Mouse (Mus musculus): ENCODE data around the gene Fbxl17. TPM values are rescaled to one million over a fixed set of nuclear protein-coding genes. Genes with fewer than 3 reads are reported as not detected.
A peak's percentile ranks its signal among the peaks of the same experiment; 100 is the strongest.

Gene Fbxl17
- polyA plus RNA-seq, 1 experiment from 2014 or later, result 8.9 TPM

DNA sequence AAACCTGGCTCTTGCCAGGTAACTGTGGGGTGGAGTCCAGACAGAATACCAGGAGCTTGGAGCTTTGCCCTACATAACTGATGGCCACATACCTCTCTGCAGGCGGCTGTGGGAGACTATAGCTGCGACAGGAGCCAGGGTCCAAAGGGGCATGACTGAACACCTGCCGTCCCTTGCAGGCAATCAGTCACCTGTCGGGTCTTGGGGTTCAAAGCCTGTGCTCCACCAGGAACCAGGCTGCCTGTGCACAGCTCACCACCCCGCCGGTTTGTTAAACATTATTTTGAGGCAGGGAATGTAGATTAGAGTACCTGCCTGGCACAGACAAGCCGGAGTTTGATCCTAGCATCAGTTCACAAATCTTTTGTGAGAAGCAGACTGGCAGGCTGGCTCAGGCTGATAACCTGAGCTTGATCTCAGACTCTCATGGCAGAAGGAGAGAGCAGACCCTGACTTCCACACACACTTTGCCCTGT lies 253.6 kb downstream of the Fbxl17 start:
- Histone ChIP-seq H3K9ac (ENCODE audit: low read length) (no peak overlapping the region), H3K4me1 (ENCODE audit: control insufficient read depth, insufficient read depth, low read length) (no peaks in the 10 kb centered on the region), H3K36me3 (ENCODE audit: control insufficient read depth, insufficient read depth, low read length) (no peaks in the 10 kb centered on the region), H3K9me3 (replicated peaks; ENCODE audit: control insufficient read depth, low read length) (0 out of 2 replicates have a peak, but pooled peaks cover 3% of the 10 kb centered on the region), H3K4me3 (ENCODE audit: low read depth, low read length) (no peak overlapping the region), H3K27me3 (replicated peaks; ENCODE audit: control insufficient read depth, insufficient read depth, low read length) (no peaks in the 10 kb centered on the region), H3K4me2 (ENCODE audit: low read length) (no peak overlapping the region), H3K27ac (ENCODE audit: low read depth, low read length) (no peak overlapping the region)
- DNase-seq (ENCODE audit: low spot score) (no peak), ATAC-seq (no peak)
- WGBS, result 88% methylated on average over 7 of the region's 7 CpGs

DNA sequence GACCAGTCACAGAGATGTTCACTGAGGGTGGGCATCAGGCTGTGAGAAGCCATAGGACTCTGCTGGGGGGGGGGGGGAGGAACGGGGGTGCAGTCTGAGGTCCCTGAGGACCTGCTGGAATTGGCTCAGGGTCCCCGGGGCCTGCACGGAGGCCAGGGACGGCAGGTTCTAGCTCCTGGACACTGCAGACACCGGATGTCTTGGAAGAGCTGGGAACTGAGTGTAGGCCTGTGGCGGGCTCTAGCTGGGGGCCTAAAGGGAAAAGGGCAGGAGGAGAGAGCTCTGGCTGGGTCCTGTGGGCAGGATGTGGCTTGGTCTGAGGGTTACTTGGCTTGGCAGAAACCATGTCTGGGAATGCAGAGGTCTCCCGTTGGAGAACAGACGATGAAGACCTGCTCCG lies 254.3 kb downstream of the Fbxl17 start:
- Histone ChIP-seq H3K4me1 (ENCODE audit: control insufficient read depth, insufficient read depth, low read length) (no peaks in the 10 kb centered on the region), H3K27ac (ENCODE audit: low read depth, low read length) (no peak overlapping the region), H3K4me3 (ENCODE audit: low read depth, low read length) (no peak overlapping the region), H3K4me2 (ENCODE audit: low read length) (no peak overlapping the region), H3K9me3 (replicated peaks; ENCODE audit: control insufficient read depth, low read length) (0 out of 2 replicates have a peak, but pooled peaks cover 3% of the 10 kb centered on the region), H3K9ac (ENCODE audit: low read length) (no peak overlapping the region), H3K27me3 (replicated peaks; ENCODE audit: control insufficient read depth, insufficient read depth, low read length) (no peaks in the 10 kb centered on the region), H3K36me3 (ENCODE audit: control insufficient read depth, insufficient read depth, low read length) (no peaks in the 10 kb centered on the region)
- ATAC-seq, result no peak
- 98% methylated on average over 9 of the region's 9 CpGs for WGBS
- no peak for DNase-seq (ENCODE audit: low spot score)

DNA sequence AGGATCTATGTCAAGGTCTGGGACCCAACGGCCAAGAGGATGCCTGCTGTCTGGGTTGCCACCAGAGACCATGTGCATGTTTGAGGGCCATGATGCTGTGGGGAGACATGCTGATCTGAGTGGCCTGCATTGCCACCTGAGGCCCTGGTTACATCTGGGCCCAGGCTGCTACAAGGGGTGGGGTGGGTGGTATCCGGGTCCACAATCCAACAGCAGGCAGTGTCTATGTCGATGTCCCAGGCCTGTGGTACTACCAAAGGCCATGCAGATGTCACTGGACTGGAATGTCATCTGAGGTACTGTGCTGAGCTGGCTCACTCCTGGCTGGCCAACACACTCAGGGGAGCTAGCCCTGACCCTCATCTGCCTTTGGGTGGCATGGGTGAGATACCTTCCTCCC lies 257.1 kb downstream of the Fbxl17 start:
- Histone ChIP-seq H3K27me3 (replicated peaks; ENCODE audit: control insufficient read depth, insufficient read depth, low read length) (no peaks in the 10 kb centered on the region), H3K4me2 (ENCODE audit: low read length) (no peak overlapping the region), H3K4me3 (ENCODE audit: low read depth, low read length) (no peak overlapping the region), H3K27ac (ENCODE audit: low read depth, low read length) (no peak overlapping the region), H3K36me3 (ENCODE audit: control insufficient read depth, insufficient read depth, low read length) (no peaks in the 10 kb centered on the region), H3K9ac (ENCODE audit: low read length) (no peak overlapping the region), H3K4me1 (ENCODE audit: control insufficient read depth, insufficient read depth, low read length) (no peaks in the 10 kb centered on the region), H3K9me3 (replicated peaks; ENCODE audit: control insufficient read depth, low read length) (0 out of 2 replicates have a peak, but pooled peaks cover 3% of the 10 kb centered on the region)
- WGBS, result 97% methylated on average over 3 of the region's 3 CpGs
- DNase-seq (ENCODE audit: low spot score), result no peak
- ATAC-seq, result no peak

DNA sequence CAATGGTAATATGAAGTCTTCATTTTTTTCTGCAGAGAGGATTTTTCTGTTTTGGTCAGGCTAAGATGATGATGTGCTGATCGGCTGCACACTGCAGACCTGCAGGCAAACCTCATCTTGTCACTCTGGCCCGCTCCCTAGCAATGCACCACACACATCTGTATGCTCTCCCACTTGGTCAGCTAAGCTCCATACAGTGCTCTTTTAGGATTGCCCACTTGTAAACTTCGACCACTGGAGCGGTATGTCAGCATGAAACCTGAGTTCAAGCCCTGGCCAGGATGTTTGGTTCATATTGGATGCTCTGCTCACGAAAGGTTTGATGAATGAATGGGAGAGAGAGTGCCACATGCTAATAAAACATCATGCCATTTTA lies 259.1 kb downstream of the Fbxl17 start:
- Histone ChIP-seq H3K4me2 (ENCODE audit: low read length) (no peak overlapping the region), H3K27me3 (replicated peaks; ENCODE audit: control insufficient read depth, insufficient read depth, low read length) (no peaks in the 10 kb centered on the region), H3K4me1 (ENCODE audit: control insufficient read depth, insufficient read depth, low read length) (no peaks in the 10 kb centered on the region), H3K27ac (ENCODE audit: low read depth, low read length) (no peak overlapping the region), H3K9ac (ENCODE audit: low read length) (no peak overlapping the region), H3K4me3 (ENCODE audit: low read depth, low read length) (no peak overlapping the region), H3K9me3 (replicated peaks; ENCODE audit: control insufficient read depth, low read length) (0 out of 2 replicates have a peak, but pooled peaks cover 3% of the 10 kb centered on the region), H3K36me3 (ENCODE audit: control insufficient read depth, insufficient read depth, low read length) (no peaks in the 10 kb centered on the region)
- 84% methylated on average over 5 of the region's 5 CpGs for WGBS
- ATAC-seq (no peak), DNase-seq (ENCODE audit: low spot score) (no peak)

DNA sequence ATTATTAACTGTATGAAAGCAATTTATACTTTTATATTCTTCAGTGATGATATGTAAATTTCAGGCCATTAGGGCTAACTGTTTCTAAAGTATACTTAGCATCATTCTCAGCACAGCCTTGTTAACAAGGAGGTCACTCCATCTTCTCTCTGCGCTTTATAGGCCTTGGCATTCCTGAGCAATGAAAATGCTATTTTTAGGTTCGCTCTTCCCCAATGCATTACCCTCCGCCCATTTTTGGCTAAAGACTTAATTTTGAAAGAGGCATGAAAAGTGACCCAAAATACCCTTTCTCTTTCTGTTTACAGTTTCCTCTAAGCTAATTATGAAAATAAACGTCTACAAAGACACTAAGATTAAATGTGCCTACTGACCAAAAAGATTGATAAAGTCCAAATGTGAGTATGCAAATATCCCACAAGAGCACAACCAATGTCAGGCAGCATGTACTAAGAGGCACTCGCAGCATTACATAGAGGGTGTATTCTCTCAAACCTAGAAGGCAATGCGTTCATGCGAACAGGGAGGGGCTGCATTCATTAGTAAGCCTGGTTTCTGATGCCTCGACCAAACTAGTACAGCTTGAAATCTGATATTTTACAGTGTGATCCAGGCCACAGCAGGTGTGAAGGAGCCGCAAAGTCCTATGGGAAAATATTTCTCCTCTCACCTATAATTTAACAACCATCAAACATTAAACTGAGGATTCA lies 259.6 kb downstream of the Fbxl17 start:
- 69% methylated on average over 9 of the region's 9 CpGs for WGBS
- H3K27me3 ChIP-seq (replicated peaks; ENCODE audit: control insufficient read depth, insufficient read depth, low read length), result no peaks in the 10 kb centered on the region
- H3K4me2 ChIP-seq (ENCODE audit: low read length), result no peak overlapping the region
- H3K27ac ChIP-seq (ENCODE audit: low read depth, low read length), result no peak overlapping the region
- no peak overlapping the region for H3K9ac ChIP-seq (ENCODE audit: low read length)
- no peaks in the 10 kb centered on the region for H3K36me3 ChIP-seq (ENCODE audit: control insufficient read depth, insufficient read depth, low read length)
- no peak overlapping the region for H3K4me3 ChIP-seq (ENCODE audit: low read depth, low read length)
- ATAC-seq (no peak), DNase-seq (ENCODE audit: low spot score) (no peak)
- no peaks in the 10 kb centered on the region for H3K4me1 ChIP-seq (ENCODE audit: control insufficient read depth, insufficient read depth, low read length)
- 0 out of 2 replicates have a peak, but pooled peaks cover 3% of the 10 kb centered on the region for H3K9me3 ChIP-seq (replicated peaks; ENCODE audit: control insufficient read depth, low read length)

DNA sequence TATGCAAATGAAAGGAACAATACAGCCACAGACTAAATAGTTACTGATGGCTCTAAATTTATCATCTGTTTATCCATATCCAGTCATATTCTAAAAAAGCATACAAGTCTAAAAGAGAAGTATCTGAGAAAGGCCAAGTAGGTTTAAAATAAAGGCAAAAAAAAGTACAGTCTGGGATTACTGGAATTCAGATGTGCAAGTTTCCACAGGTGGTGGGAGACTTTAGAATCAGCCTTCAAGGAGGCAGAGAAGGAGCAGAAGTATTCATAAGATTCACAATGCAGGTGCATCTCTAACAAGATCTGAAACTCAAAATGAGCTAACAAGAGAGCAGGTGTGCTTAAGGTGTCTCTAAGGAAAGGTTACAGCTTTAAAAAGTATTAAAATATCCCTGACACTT lies 263.0 kb downstream of the Fbxl17 start:
- Histone ChIP-seq H3K9ac (ENCODE audit: low read length) (no peak overlapping the region), H3K4me2 (ENCODE audit: low read length) (no peak overlapping the region), H3K27ac (ENCODE audit: low read depth, low read length) (no peak overlapping the region), H3K4me1 (ENCODE audit: control insufficient read depth, insufficient read depth, low read length) (no peaks in the 10 kb centered on the region), H3K9me3 (replicated peaks; ENCODE audit: control insufficient read depth, low read length) (no peaks in the 10 kb centered on the region), H3K36me3 (ENCODE audit: control insufficient read depth, insufficient read depth, low read length) (no peaks in the 10 kb centered on the region), H3K4me3 (ENCODE audit: low read depth, low read length) (no peak overlapping the region), H3K27me3 (replicated peaks; ENCODE audit: control insufficient read depth, insufficient read depth, low read length) (no peaks in the 10 kb centered on the region)
- ATAC-seq, result no peak
- no peak for DNase-seq (ENCODE audit: low spot score)

DNA sequence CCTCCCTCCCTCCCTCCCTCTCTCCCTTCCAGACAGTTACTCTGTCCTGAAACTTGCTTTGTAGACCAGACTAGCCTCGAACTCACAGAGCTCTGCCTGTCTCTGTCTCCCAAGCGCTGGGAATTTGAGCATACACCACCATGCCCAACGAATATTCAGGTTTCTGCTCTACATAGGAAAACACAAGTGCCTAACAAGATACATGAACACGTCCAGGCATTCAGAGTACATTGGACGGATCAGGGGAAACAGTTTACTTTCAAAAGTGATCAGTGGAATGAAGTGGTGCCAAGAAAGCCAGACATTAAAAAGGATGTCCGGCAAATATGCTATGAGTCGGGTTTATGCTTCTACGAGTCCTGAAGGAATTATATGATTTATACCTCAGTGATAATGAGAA lies 263.6 kb downstream of the Fbxl17 start:
- H3K27me3 ChIP-seq (replicated peaks; ENCODE audit: control insufficient read depth, insufficient read depth, low read length), result no peaks in the 10 kb centered on the region
- ATAC-seq (no peak), DNase-seq (ENCODE audit: low spot score) (no peak)
- 83% methylated on average over 8 of the region's 8 CpGs for WGBS
- H3K9me3 ChIP-seq (replicated peaks; ENCODE audit: control insufficient read depth, low read length), result no peaks in the 10 kb centered on the region
- no peaks in the 10 kb centered on the region for H3K4me1 ChIP-seq (ENCODE audit: control insufficient read depth, insufficient read depth, low read length)
- no peak overlapping the region for H3K9ac ChIP-seq (ENCODE audit: low read length)
- H3K27ac ChIP-seq (ENCODE audit: low read depth, low read length), result no peak overlapping the region
- H3K4me2 ChIP-seq (ENCODE audit: low read length), result no peak overlapping the region
- H3K4me3 ChIP-seq (ENCODE audit: low read depth, low read length), result no peak overlapping the region
- H3K36me3 ChIP-seq (ENCODE audit: control insufficient read depth, insufficient read depth, low read length), result no peaks in the 10 kb centered on the region

DNA sequence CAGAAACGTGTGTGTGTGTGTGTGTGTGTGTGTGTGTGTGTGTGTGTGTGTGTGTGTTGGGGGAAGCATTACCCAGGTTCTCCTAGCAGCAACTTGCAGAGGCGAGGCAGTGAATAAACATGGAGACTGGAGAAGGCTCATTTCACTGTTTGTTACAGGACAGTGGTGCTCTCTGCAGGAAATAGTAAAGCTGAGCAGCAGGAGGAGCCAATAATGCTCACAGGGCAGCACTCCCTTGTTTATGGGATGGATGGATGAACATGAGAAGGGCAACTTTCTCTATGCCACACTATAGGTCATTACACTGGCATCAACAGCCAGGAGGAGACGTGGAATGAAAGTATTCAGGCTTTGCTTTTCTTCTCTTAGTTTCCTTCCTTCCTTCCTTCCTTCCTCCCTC lies 264.0 kb downstream of the Fbxl17 start:
- 60% methylated on average over 3 of the region's 3 CpGs for WGBS
- no peak overlapping the region for H3K4me3 ChIP-seq (ENCODE audit: low read depth, low read length)
- H3K36me3 ChIP-seq (ENCODE audit: control insufficient read depth, insufficient read depth, low read length), result no peaks in the 10 kb centered on the region
- H3K4me1 ChIP-seq (ENCODE audit: control insufficient read depth, insufficient read depth, low read length), result no peaks in the 10 kb centered on the region
- no peaks in the 10 kb centered on the region for H3K9me3 ChIP-seq (replicated peaks; ENCODE audit: control insufficient read depth, low read length)
- no peak for DNase-seq (ENCODE audit: low spot score)
- no peak overlapping the region for H3K27ac ChIP-seq (ENCODE audit: low read depth, low read length)
- no peak overlapping the region for H3K9ac ChIP-seq (ENCODE audit: low read length)
- H3K27me3 ChIP-seq (replicated peaks; ENCODE audit: control insufficient read depth, insufficient read depth, low read length), result no peaks in the 10 kb centered on the region
- no peak overlapping the region for H3K4me2 ChIP-seq (ENCODE audit: low read length)
- no peak for ATAC-seq

DNA sequence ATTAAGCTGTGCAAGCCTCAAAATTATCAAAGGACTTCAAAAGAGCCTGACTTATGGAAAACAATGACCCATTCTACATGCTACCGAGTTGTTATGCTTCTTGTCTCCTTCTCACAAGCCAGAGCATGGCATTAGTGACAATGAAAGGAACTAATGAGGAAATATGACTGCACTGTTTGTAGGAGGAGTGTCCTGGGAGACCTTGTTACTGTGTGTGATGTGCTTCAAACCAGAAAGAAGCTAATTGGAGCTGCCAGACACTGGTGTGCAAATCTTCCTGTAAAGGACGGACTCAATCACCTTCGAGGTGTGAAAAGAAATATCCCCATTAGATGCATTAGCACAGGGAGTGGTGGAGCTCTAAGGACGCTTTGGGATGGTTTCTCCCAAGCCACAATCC lies 270.7 kb downstream of the Fbxl17 start:
- H3K4me1 ChIP-seq (ENCODE audit: control insufficient read depth, insufficient read depth, low read length), result peaks cover 5% of the 10 kb centered on the region; the same call in 1 of the 2 replicates
- DNase-seq (ENCODE audit: low spot score) (peak; percentile 25), ATAC-seq (peak; percentile 54; the same call in 1 of the 2 replicates)
- no peak overlapping the region for H3K4me3 ChIP-seq (ENCODE audit: low read depth, low read length)
- H3K4me2 ChIP-seq (ENCODE audit: low read length), result no peak overlapping the region
- H3K27me3 ChIP-seq (replicated peaks; ENCODE audit: control insufficient read depth, insufficient read depth, low read length), result no peaks in the 10 kb centered on the region
- no peak overlapping the region for H3K9ac ChIP-seq (ENCODE audit: low read length)
- no peaks in the 10 kb centered on the region for H3K9me3 ChIP-seq (replicated peaks; ENCODE audit: control insufficient read depth, low read length)
- H3K36me3 ChIP-seq (ENCODE audit: control insufficient read depth, insufficient read depth, low read length), result no peaks in the 10 kb centered on the region
- WGBS, result 10% methylated on average over 4 of the region's 4 CpGs
- no peak overlapping the region for H3K27ac ChIP-seq (ENCODE audit: low read depth, low read length)
